Mouse (Mus musculus): ENCODE measurements around the gene Stat6. TPM values are rescaled to one million over a fixed set of nuclear protein-coding genes. Genes with fewer than 3 reads are reported as not detected.

Stat6 gene
- polyA plus RNA-seq, 1 experiment from 2014 or later, result 18.9 TPM

GRCm38 (mm10) chr10:127679881-127680280 is 37.1 kb downstream of the Stat6 start:
- Histone ChIP-seq H3K9ac (ENCODE audit: low read depth, low read length) (no peak overlapping the region), H3K4me3 (ENCODE audit: low read length) (no peak overlapping the region), H3K27me3 (ENCODE audit: control insufficient read depth, insufficient read depth, low read length) (no peaks in the 10 kb centered on the region), H3K4me2 (replicated peaks; ENCODE audit: low read depth, low read length) (no peak overlapping the region), H3K36me3 (ENCODE audit: control insufficient read depth, insufficient read depth, low read length) (no peaks in the 10 kb centered on the region), H3K4me1 (ENCODE audit: control insufficient read depth, insufficient read depth, low read length) (no peaks in the 10 kb centered on the region), H3K9me3 (ENCODE audit: control insufficient read depth, low read length) (no peaks in the 10 kb centered on the region), H3K27ac (ENCODE audit: low read depth, low read length) (no peak overlapping the region)
- ATAC-seq (ENCODE audit: low FRiP score, low TSS enrichment), result no peak
- WGBS, result 85% methylated on average over 3 of the region's 3 CpGs

GRCm38 (mm10) chr10:127682886-127683285 is 40.1 kb downstream of the Stat6 start:
- Histone ChIP-seq H3K27ac (ENCODE audit: low read depth, low read length) (no peak overlapping the region), H3K9ac (ENCODE audit: low read depth, low read length) (no peak overlapping the region), H3K27me3 (ENCODE audit: control insufficient read depth, insufficient read depth, low read length) (no peaks in the 10 kb centered on the region), H3K4me3 (ENCODE audit: low read length) (no peak overlapping the region), H3K4me2 (replicated peaks; ENCODE audit: low read depth, low read length) (no peak overlapping the region), H3K36me3 (ENCODE audit: control insufficient read depth, insufficient read depth, low read length) (no peaks in the 10 kb centered on the region), H3K9me3 (ENCODE audit: control insufficient read depth, low read length) (no peaks in the 10 kb centered on the region), H3K4me1 (ENCODE audit: control insufficient read depth, insufficient read depth, low read length) (no peaks in the 10 kb centered on the region)
- no peak for ATAC-seq (ENCODE audit: low FRiP score, low TSS enrichment)
- WGBS, result 84% methylated on average over 6 of the region's 6 CpGs

GRCm38 (mm10) chr10:127691053-127691452 is 48.3 kb downstream of the Stat6 start:
- Histone ChIP-seq H3K27me3 (ENCODE audit: control insufficient read depth, insufficient read depth, low read length) (no peaks in the 10 kb centered on the region), H3K9me3 (ENCODE audit: control insufficient read depth, low read length) (no peaks in the 10 kb centered on the region), H3K9ac (ENCODE audit: low read depth, low read length) (no peak overlapping the region), H3K36me3 (ENCODE audit: control insufficient read depth, insufficient read depth, low read length) (peaks cover 50% of the 10 kb centered on the region; the same call in 1 of the 2 replicates), H3K4me1 (ENCODE audit: control insufficient read depth, insufficient read depth, low read length) (no peaks in the 10 kb centered on the region), H3K4me3 (ENCODE audit: low read length) (no peak overlapping the region), H3K4me2 (replicated peaks; ENCODE audit: low read depth, low read length) (no peak overlapping the region), H3K27ac (ENCODE audit: low read depth, low read length) (no peak overlapping the region)
- no peak for ATAC-seq (ENCODE audit: low FRiP score, low TSS enrichment)
- WGBS, result 14% methylated on average over 1 of the region's 1 CpGs

GRCm38 (mm10) chr10:127694636-127695035 is 51.9 kb downstream of the Stat6 start:
- Histone ChIP-seq H3K4me2 (replicated peaks; ENCODE audit: low read depth, low read length) (no peak overlapping the region), H3K4me1 (ENCODE audit: control insufficient read depth, insufficient read depth, low read length) (no peaks in the 10 kb centered on the region), H3K4me3 (ENCODE audit: low read length) (no peak overlapping the region), H3K27ac (ENCODE audit: low read depth, low read length) (no peak overlapping the region), H3K9me3 (ENCODE audit: control insufficient read depth, low read length) (no peaks in the 10 kb centered on the region), H3K36me3 (ENCODE audit: control insufficient read depth, insufficient read depth, low read length) (peaks cover 61% of the 10 kb centered on the region; the same call in 1 of the 2 replicates), H3K9ac (ENCODE audit: low read depth, low read length) (no peak overlapping the region), H3K27me3 (ENCODE audit: control insufficient read depth, insufficient read depth, low read length) (no peaks in the 10 kb centered on the region)
- WGBS, result 54% methylated on average over 2 of the region's 2 CpGs
- ATAC-seq (ENCODE audit: low FRiP score, low TSS enrichment), result no peak

GRCm38 (mm10) chr10:127695775-127696174 is 53.0 kb downstream of the Stat6 start:
- Histone ChIP-seq H3K9ac (ENCODE audit: low read depth, low read length) (no peak overlapping the region), H3K4me2 (replicated peaks; ENCODE audit: low read depth, low read length) (no peak overlapping the region), H3K4me3 (ENCODE audit: low read length) (no peak overlapping the region), H3K9me3 (ENCODE audit: control insufficient read depth, low read length) (no peaks in the 10 kb centered on the region), H3K36me3 (ENCODE audit: control insufficient read depth, insufficient read depth, low read length) (peaks cover 53% of the 10 kb centered on the region; the same call in 1 of the 2 replicates), H3K4me1 (ENCODE audit: control insufficient read depth, insufficient read depth, low read length) (no peaks in the 10 kb centered on the region), H3K27ac (ENCODE audit: low read depth, low read length) (no peak overlapping the region), H3K27me3 (ENCODE audit: control insufficient read depth, insufficient read depth, low read length) (no peaks in the 10 kb centered on the region)
- no peak for ATAC-seq (ENCODE audit: low FRiP score, low TSS enrichment)
- WGBS, result 90% methylated on average over 7 of the region's 7 CpGs

GRCm38 (mm10) chr10:127698966-127699365 is 56.2 kb downstream of the Stat6 start:
- no peaks in the 10 kb centered on the region for H3K27me3 ChIP-seq (ENCODE audit: control insufficient read depth, insufficient read depth, low read length)
- peaks cover 33% of the 10 kb centered on the region; the same call in 1 of the 2 replicates for H3K36me3 ChIP-seq (ENCODE audit: control insufficient read depth, insufficient read depth, low read length)
- ATAC-seq (ENCODE audit: low FRiP score, low TSS enrichment), result no peak
- H3K9ac ChIP-seq (ENCODE audit: low read depth, low read length), result no peak overlapping the region
- 93% methylated on average over 7 of the region's 7 CpGs for WGBS
- H3K27ac ChIP-seq (ENCODE audit: low read depth, low read length), result no peak overlapping the region
- H3K4me2 ChIP-seq (replicated peaks; ENCODE audit: low read depth, low read length), result no peak overlapping the region
- H3K4me1 ChIP-seq (ENCODE audit: control insufficient read depth, insufficient read depth, low read length), result no peaks in the 10 kb centered on the region
- no peak overlapping the region for H3K4me3 ChIP-seq (ENCODE audit: low read length)
- H3K9me3 ChIP-seq (ENCODE audit: control insufficient read depth, low read length), result no peaks in the 10 kb centered on the region

GRCm38 (mm10) chr10:127703299-127703698 is 60.5 kb downstream of the Stat6 start:
- no peak overlapping the region for H3K4me2 ChIP-seq (replicated peaks; ENCODE audit: low read depth, low read length)
- no peak overlapping the region for H3K9ac ChIP-seq (ENCODE audit: low read depth, low read length)
- H3K9me3 ChIP-seq (ENCODE audit: control insufficient read depth, low read length), result no peaks in the 10 kb centered on the region
- H3K36me3 ChIP-seq (ENCODE audit: control insufficient read depth, insufficient read depth, low read length), result peaks cover 8% of the 10 kb centered on the region; the same call in 1 of the 2 replicates
- H3K4me1 ChIP-seq (ENCODE audit: control insufficient read depth, insufficient read depth, low read length), result no peaks in the 10 kb centered on the region
- WGBS, result 32% methylated on average over 4 of the region's 4 CpGs
- no peak for ATAC-seq (ENCODE audit: low FRiP score, low TSS enrichment)
- no peaks in the 10 kb centered on the region for H3K27me3 ChIP-seq (ENCODE audit: control insufficient read depth, insufficient read depth, low read length)
- H3K4me3 ChIP-seq (ENCODE audit: low read length), result no peak overlapping the region
- no peak overlapping the region for H3K27ac ChIP-seq (ENCODE audit: low read depth, low read length)

GRCm38 (mm10) chr10:127704293-127704692 is 61.5 kb downstream of the Stat6 start:
- Histone ChIP-seq H3K27me3 (ENCODE audit: control insufficient read depth, insufficient read depth, low read length) (no peaks in the 10 kb centered on the region), H3K4me1 (ENCODE audit: control insufficient read depth, insufficient read depth, low read length) (no peaks in the 10 kb centered on the region), H3K4me3 (ENCODE audit: low read length) (no peak overlapping the region), H3K27ac (ENCODE audit: low read depth, low read length) (no peak overlapping the region), H3K4me2 (replicated peaks; ENCODE audit: low read depth, low read length) (no peak overlapping the region), H3K36me3 (ENCODE audit: control insufficient read depth, insufficient read depth, low read length) (peaks cover 2% of the 10 kb centered on the region; the same call in 1 of the 2 replicates), H3K9ac (ENCODE audit: low read depth, low read length) (no peak overlapping the region), H3K9me3 (ENCODE audit: control insufficient read depth, low read length) (no peaks in the 10 kb centered on the region)
- ATAC-seq (ENCODE audit: low FRiP score, low TSS enrichment), result no peak
- 63% methylated on average over 2 of the region's 2 CpGs for WGBS

GRCm38 (mm10) chr10:127704766-127705220 is 62.0 kb downstream of the Stat6 start, which contains the start of gene Myo1a:
Gene Myo1a (plus strand): TSS chr10:127705170.
- 75% methylated on average over 2 of the region's 2 CpGs for WGBS
- no peaks in the 10 kb centered on the region for H3K27me3 ChIP-seq (ENCODE audit: control insufficient read depth, insufficient read depth, low read length)
- no peak within 1 kb of the TSS for H3K4me3 ChIP-seq (ENCODE audit: low read length)
- ATAC-seq (ENCODE audit: low FRiP score, low TSS enrichment), result no peak
- H3K4me2 ChIP-seq (replicated peaks; ENCODE audit: low read depth, low read length), result no peak within 1 kb of the TSS
- no peak within 1 kb of the TSS for H3K27ac ChIP-seq (ENCODE audit: low read depth, low read length)
- H3K36me3 ChIP-seq (ENCODE audit: control insufficient read depth, insufficient read depth, low read length), result no peaks in the 10 kb centered on the region
- no peaks in the 10 kb centered on the region for H3K4me1 ChIP-seq (ENCODE audit: control insufficient read depth, insufficient read depth, low read length)
- no peak within 1 kb of the TSS for H3K9ac ChIP-seq (ENCODE audit: low read depth, low read length)
- no peaks in the 10 kb centered on the region for H3K9me3 ChIP-seq (ENCODE audit: control insufficient read depth, low read length)
